Mouse (Mus musculus) bone marrow, adult 2 months (tissue): ENCODE results near the gene Slc17a3. TPM values are rescaled to one million over a fixed set of nuclear protein-coding genes. Genes with fewer than 3 reads are reported as not detected.
A peak's percentile ranks its signal among the peaks of the same experiment; 100 is the strongest.

ENCODE experiments used
- H3K27ac ChIP-seq: fragments of 200-500 bp; 2 replicates; pipeline ENCODE4 v1.5.1; 2012; ENCODE audit warnings: low read depth, mild to moderate bottlenecking, control low read depth, inconsistent platforms, low read length; ENCODE audit not compliant: control insufficient read depth, poor library complexity, insufficient read depth
- H3K4me1 ChIP-seq: fragments of 200-500 bp; 2 replicates; pipeline ENCODE4 v1.6.1; 2011; ENCODE audit warnings: low read length; ENCODE audit not compliant: control insufficient read depth, insufficient read depth
- H3K4me3 ChIP-seq: fragments of 200-500 bp; replicated peaks from 2 replicates; pipeline ENCODE3; 2011; ENCODE audit warnings: mild to moderate bottlenecking, low read depth, low read length, control low read depth; ENCODE audit not compliant: control insufficient read depth
- CTCF ChIP-seq: fragments of 200-500 bp; IDR thresholded peaks from 2 replicates; pipeline ENCODE4 v1.5.1; 2011; ENCODE audit warnings: low read length, control low read depth; ENCODE audit not compliant: control insufficient read depth, insufficient read depth
- POLR2A ChIP-seq: fragments of 200-500 bp; IDR thresholded peaks from 2 replicates; pipeline ENCODE4 v1.6.1; 2011; ENCODE audit warnings: low read depth, mild to moderate bottlenecking, control low read depth, low read length, borderline replicate concordance; ENCODE audit not compliant: control insufficient read depth
- WGBS: fragments of 180-500 bp; shearing (Covaris S2); methylation state at CpG from one replicate; pipeline ENCODE4 v1.1.7; 2018; 5-methylcytosine and 5-hydroxymethylcytosine counted together
- polyA plus RNA-seq: library from polyadenylated mRNA; stranded (reverse); fragments of >200 nt; gene quantifications from 2 replicates; pipeline ENCODE4 v1.2.4, GENCODE M21; 2011; ENCODE audit warnings: low replicate concordance; ENCODE audit not compliant: missing spikeins, insufficient read depth, insufficient read length

Gene Slc17a3
- polyA plus RNA-seq, 1 experiment = 2.9 TPM

DNA sequence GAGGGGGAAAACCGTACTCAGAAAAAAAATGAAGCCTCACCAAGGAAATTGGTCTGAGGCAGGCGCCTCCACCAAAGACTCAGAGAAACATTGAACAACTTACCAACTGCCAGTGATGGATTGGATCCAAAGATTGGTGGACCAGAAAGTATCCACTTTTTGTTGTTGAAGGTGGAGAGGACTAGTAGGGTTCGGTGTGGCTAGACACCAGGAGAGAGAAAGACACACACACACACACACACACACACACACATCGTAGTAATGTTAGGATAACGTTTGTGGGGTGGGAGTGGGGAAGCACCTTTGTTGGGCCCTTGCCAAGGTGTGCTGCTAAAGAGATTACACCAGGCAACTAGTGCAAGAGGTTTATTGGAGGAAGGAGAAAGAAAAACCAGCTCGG lies 27.8 kb downstream of the Slc17a3 start:
- Histone ChIP-seq H3K27ac (no peak overlapping the region), H3K4me3 (no peak overlapping the region), H3K4me1 (no peaks in the 10 kb centered on the region; the same call in 1 of the 2 replicates)
- TF ChIP-seq CTCF (no peak), POLR2A (no peak)
- WGBS = 59% methylated on average over 6 of the region's 6 CpGs

DNA sequence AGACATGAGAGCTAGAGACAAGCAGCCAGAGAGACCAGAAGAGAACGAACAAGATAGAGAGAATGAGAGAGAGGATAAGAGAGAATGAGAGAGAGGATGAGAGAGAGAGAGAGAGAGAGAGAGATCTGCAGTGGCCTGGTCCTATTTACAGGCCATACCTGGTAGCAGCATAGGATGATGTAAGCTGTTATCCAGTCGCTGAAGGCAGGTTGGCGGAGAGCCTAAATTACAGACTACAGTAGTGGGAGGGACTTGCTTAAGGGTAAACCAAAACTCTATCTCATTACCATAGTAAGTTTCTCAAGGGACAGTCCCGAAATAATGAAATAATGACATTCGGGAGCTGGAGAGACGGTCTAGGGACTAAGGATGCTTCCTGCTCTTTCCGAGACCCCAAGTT lies 28.2 kb downstream of the Slc17a3 start, which contains the start of gene Slc17a1:
Slc17a1 (plus strand) TSS at position 346 of the 400 bp plus-strand sequence.
- H3K27ac ChIP-seq = no peak within 1 kb of the TSS
- no peak within 1 kb of the TSS for H3K4me3 ChIP-seq
- H3K4me1 ChIP-seq = no peaks in the 10 kb centered on the region; the same call in 1 of the 2 replicates
- WGBS = 72% methylated on average over 7 of the region's 7 CpGs
- TF ChIP-seq POLR2A (no peak), CTCF (no peak)

DNA sequence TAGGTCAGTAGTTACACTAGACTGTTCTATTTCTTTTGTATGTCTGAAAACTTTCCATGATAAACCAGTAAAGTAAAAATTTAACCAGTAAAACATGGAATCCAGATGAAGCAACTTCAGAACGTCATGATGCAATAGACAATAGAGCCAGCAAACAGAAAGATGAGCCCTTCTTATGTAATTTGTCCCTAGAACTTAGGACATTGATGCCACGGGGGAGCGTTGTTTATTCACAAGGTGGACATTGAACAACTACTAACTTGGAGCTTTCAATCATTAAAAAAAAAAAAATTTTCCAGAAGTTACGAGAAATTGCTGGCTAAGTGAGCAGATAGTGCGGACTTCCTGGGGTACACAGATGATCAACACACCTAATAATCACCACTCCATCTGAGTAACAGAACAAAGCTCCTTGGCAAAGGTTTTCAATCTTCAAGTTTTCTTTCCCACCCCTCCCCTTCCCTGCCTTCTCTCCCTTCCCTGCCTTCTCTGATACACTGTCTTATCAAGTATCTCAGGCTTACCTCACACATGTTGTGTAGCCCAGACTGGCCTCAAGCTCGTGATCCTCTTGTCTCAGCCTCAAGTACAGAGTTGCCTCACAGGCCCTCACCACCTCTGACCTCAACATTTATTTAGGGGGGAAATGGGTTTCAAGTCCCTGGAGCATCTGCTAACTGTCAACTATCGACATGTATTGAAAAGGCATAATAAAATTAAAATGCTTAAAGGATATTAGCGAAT lies 29.7 kb downstream of the Slc17a3 start:
- Histone ChIP-seq H3K4me3 (no peak overlapping the region), H3K4me1 (no peaks in the 10 kb centered on the region; the same call in 1 of the 2 replicates), H3K27ac (no peak overlapping the region)
- 55% methylated on average over 8 of the region's 8 CpGs for WGBS
- no peak for TF ChIP-seq POLR2A

DNA sequence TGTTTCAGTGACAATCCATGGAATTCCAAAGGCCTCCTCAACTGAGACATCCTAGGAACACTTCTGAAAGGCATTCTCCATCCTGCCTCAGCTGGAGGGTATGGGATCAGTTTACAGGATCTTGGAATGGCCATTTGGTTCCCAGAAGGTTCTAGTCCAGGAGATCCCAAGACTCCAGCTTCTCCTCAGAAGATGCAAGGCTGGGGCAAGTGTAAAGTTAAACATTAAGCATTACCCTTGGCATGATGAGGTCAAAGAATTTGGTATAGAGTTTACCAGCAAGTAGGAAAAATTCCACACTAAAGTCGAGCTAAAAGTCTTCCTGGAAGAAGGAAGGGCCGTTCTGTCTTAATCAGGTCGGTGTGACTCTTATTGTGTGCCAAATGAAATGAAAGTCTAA lies 30.8 kb downstream of the Slc17a3 start:
- Histone ChIP-seq H3K4me1 (no peaks in the 10 kb centered on the region; the same call in 1 of the 2 replicates), H3K27ac (no peak overlapping the region), H3K4me3 (no peak overlapping the region)
- 83% methylated on average over 3 of the region's 3 CpGs for WGBS
- TF ChIP-seq CTCF (no peak), POLR2A (no peak)

- 66% methylated on average over 5 of the region's 5 CpGs for WGBS
- no peak overlapping the region for H3K27ac ChIP-seq
- no peak overlapping the region for H3K4me3 ChIP-seq
- TF ChIP-seq POLR2A = no peak
- TF ChIP-seq CTCF = no peak
- H3K4me1 ChIP-seq = no peaks in the 10 kb centered on the region; the same call in 1 of the 2 replicates
These were observed 33.9 kb downstream of the Slc17a3 start for GRCm38 (mm10) chr13:23873141-23873540.

DNA sequence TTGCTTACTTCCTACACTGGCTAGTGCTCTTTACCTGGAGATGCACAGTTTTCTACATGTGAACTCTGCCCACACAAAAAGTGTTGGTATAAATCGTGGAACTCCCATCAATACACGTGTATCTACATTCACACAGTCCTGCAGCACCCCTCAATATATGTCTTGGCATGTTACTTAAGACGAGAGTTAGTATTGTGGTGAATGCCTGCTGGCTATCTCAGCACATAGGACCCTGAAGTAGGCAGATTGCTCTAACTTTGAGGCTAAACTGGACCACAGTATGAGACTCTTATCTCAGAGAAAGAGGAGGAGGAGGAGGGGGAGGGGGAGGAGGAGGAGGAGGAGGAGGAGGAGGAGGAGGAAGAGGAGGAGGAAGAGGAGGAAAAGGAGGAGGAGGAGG lies 39.9 kb downstream of the Slc17a3 start:
- TF ChIP-seq POLR2A = no peak
- no peak for TF ChIP-seq CTCF
- H3K4me3 ChIP-seq = no peak overlapping the region
- no peaks in the 10 kb centered on the region; the same call in 1 of the 2 replicates for H3K4me1 ChIP-seq
- no peak overlapping the region for H3K27ac ChIP-seq
- 48% methylated on average over 3 of the region's 3 CpGs for WGBS

DNA sequence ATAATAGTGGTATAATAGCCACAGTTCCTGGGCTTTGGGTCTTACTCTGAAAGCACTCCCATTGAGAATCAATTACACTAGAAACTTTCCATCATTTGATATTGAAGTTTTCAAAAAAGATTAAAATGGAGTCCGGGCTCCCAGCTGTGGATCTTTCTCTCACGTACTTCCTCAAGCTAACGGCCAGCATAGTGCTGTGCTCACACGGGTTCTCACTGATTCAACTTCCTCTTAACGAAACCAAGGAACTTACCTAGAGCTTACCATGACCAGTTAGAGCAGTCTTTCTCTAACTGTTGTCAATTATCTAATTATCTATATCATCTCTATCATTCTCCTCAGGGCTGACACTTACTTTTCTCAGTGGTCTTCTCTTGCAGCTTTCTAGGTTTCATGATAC lies 40.4 kb downstream of the Slc17a3 start:
- TF ChIP-seq CTCF (no peak), POLR2A (no peak)
- no peaks in the 10 kb centered on the region; the same call in 1 of the 2 replicates for H3K4me1 ChIP-seq
- no peak overlapping the region for H3K4me3 ChIP-seq
- no peak overlapping the region for H3K27ac ChIP-seq
- WGBS = 4% methylated on average over 5 of the region's 5 CpGs

DNA sequence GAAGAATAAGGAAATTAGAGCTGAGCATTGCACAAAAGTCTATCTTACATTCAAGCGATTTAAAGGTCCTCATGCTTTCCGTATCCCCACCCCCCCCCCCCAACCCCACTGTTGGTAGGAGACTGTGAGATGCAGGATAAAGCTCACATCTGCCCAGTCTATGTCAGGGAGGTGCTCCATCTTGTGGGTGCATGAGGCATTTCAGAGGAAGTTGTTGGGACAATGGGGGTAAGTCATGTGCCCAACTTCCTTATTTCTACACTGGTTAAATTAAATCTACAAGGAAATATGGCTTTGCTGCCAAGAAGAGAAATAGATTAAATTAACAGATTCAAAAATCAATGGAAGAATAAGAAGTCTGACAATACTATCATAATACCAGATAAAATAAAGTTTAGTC lies 46.3 kb downstream of the Slc17a3 start:
- H3K4me1 ChIP-seq = no peaks in the 10 kb centered on the region; the same call in 1 of the 2 replicates
- WGBS = 2% methylated on average over 2 of the region's 2 CpGs
- no peak overlapping the region for H3K27ac ChIP-seq
- no peak overlapping the region for H3K4me3 ChIP-seq
- TF ChIP-seq CTCF (peak; percentile 63), POLR2A (no peak)
